ENCODE assay signal across 28 mouse cellular contexts in the genomic region with DNA sequence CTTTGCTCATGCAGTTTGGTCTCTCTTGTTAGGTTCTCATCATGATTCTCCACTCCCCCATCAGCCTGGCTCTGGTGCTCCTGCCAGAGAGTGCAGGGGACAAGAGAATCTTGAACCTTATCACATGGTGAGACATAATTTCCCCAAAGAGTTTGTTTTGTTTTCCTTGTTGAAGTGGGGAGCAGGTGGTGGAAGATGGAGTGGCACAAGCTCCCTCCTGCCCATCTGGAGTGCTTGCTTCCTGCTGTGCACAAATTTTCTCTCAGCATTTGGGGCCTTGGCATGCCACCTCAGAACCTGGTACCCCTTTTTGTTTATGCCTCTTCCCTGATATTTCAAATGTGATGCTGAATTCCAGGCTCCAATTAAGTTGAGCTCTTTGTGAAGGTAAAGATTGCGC.
DNase-seq lines count a peak whose midpoint lies in the region; ATAC-seq lines count a peak whose summit lies in the region.
"Had no signal": no experiment of that assay in that cellular context is flagged by ENCODE, and none has a peak within 500 bp of the region (broad histone marks: within the 10 kb centered on the region; RNA-seq: fewer than 3 reads in every experiment).

No protein-coding gene starts in this region.

- WGBS in forebrain, embryonic 15.5 days = 84% methylated on average over 1 of the region's 1 CpGs
- 95% methylated on average over 1 of the region's 1 CpGs for WGBS in forebrain, embryonic 10.5 days

- no peaks in the 10 kb centered on the region for H3K9me3 ChIP-seq in forebrain, embryonic 15.5 days
- no peaks in the 10 kb centered on the region for H3K9me3 ChIP-seq in forebrain, embryonic 10.5 days
- H3K9me3 ChIP-seq: embryonic facial prominence, embryonic 13.5 days; heart, embryonic 12.5 days; hindbrain, embryonic 13.5 days; liver, embryonic 12.5 days; midbrain, embryonic 12.5 days; neural tube, embryonic 12.5 days had no signal

- no peak overlapping the region for H3K4me2 ChIP-seq in forebrain, embryonic 15.5 days (replicated peaks)
- H3K4me2 ChIP-seq: embryonic facial prominence, embryonic 13.5 days; heart, embryonic 12.5 days; hindbrain, embryonic 13.5 days; liver, embryonic 12.5 days; midbrain, embryonic 12.5 days; neural tube, embryonic 12.5 days had no signal

- H3K9ac ChIP-seq in forebrain, embryonic 15.5 days (replicated peaks) = no peak overlapping the region
- H3K9ac ChIP-seq: embryonic facial prominence, embryonic 13.5 days; heart, embryonic 12.5 days; hindbrain, embryonic 13.5 days; liver, embryonic 12.5 days; liver, postnatal 0 days; midbrain, embryonic 12.5 days; neural tube, embryonic 12.5 days had no signal

- H3K4me3 ChIP-seq in forebrain, embryonic 15.5 days = no peak overlapping the region
- H3K4me3 ChIP-seq in forebrain, embryonic 10.5 days = no peak overlapping the region
- H3K4me3 ChIP-seq: embryonic facial prominence, embryonic 13.5 days; heart, embryonic 12.5 days; hindbrain, embryonic 13.5 days; liver, embryonic 12.5 days; midbrain, embryonic 12.5 days; myocyte; neural tube, embryonic 12.5 days had no signal

- no peak for ATAC-seq in forebrain, embryonic 15.5 days (replicated peaks)
- ATAC-seq: CD4-positive, CD25-positive, alpha-beta regulatory T cell, adult 4 months; intestine, embryonic 16.5 days; liver, embryonic 12.5 days; liver, postnatal 0 days had no signal

- DNase-seq in forebrain, embryonic 10.5 days (ENCODE audit: extremely low spot score, low spot score) = no peak
- peak; percentile 32 for DNase-seq in cerebellum, adult 18-20 months
- DNase-seq in cerebellum, adult 9-11 months = peak; percentile 42
- no peak for DNase-seq in layer of hippocampus, adult 11-12 months (ENCODE audit: low spot score)
- DNase-seq in adrenal gland, adult 8-10 months = no peak
- DNase-seq in kidney, postnatal 14 days = no peak
- DNase-seq: adrenal gland, postnatal 36 days; gastrocnemius, postnatal 14 days; heart, adult 11 months; heart, postnatal 4 days; kidney, adult 9 months; kidney, postnatal 10 days; liver, postnatal 0 days; lung, postnatal 36 days; right cerebral cortex, adult 18-20 months; spleen, adult 18-20 months; thymus, adult 2 months; thymus, postnatal 36 days had no signal

- H3K27me3 ChIP-seq in forebrain, embryonic 15.5 days = no peaks in the 10 kb centered on the region
- H3K27me3 ChIP-seq in forebrain, embryonic 10.5 days (ENCODE audit: poor library complexity, severe bottlenecking) = no peaks in the 10 kb centered on the region
- H3K27me3 ChIP-seq: embryonic facial prominence, embryonic 13.5 days; heart, embryonic 12.5 days; hindbrain, embryonic 13.5 days; liver, embryonic 12.5 days; neural tube, embryonic 12.5 days had no signal

- H3K36me3 ChIP-seq in forebrain, embryonic 15.5 days = no peaks in the 10 kb centered on the region
- no peaks in the 10 kb centered on the region for H3K36me3 ChIP-seq in forebrain, embryonic 10.5 days (replicated peaks)
- H3K36me3 ChIP-seq: embryonic facial prominence, embryonic 13.5 days; heart, embryonic 12.5 days; hindbrain, embryonic 13.5 days; liver, embryonic 12.5 days; midbrain, embryonic 12.5 days; neural tube, embryonic 12.5 days had no signal

- peak overlapping the region; percentile 9; the same call in 1 of the 2 replicates for H3K27ac ChIP-seq in forebrain, embryonic 15.5 days (replicated peaks)
- H3K27ac ChIP-seq in forebrain, embryonic 10.5 days = no peak overlapping the region
- H3K27ac ChIP-seq: embryonic facial prominence, embryonic 13.5 days; hindbrain, embryonic 13.5 days; liver, embryonic 12.5 days; midbrain, embryonic 12.5 days; neural tube, embryonic 12.5 days had no signal

- H3K4me1 ChIP-seq in forebrain, embryonic 15.5 days = peaks cover 1% of the 10 kb centered on the region; the same call in 1 of the 2 replicates
- H3K4me1 ChIP-seq in forebrain, embryonic 10.5 days = peaks cover 9% of the 10 kb centered on the region
- H3K4me1 ChIP-seq: embryonic facial prominence, embryonic 13.5 days; heart, embryonic 12.5 days; hindbrain, embryonic 13.5 days; liver, embryonic 12.5 days; neural tube, embryonic 12.5 days had no signal

Comparison
In these comparisons a context has a peak if more than half of its experiments do, and no peak if none do; other contexts are left out.
1. DNase-seq: peak in cerebellum, adult 18-20 months (2 of 2) and cerebellum, adult 9-11 months (single experiment); none in forebrain, embryonic 10.5 days (single experiment), layer of hippocampus, adult 11-12 months (single experiment), adrenal gland, adult 8-10 months (single experiment) and kidney, postnatal 14 days (single experiment).